Comparison of ENCODE assay signal across 23 mouse cellular contexts in genomic region chr12:85159592-85159991, GRCm38 (mm10). TPM values are rescaled to one million over a fixed set of nuclear protein-coding genes. Genes with fewer than 3 reads are reported as not detected.
DNase-seq lines count a peak whose midpoint lies in the region; ATAC-seq lines count a peak whose summit lies in the region.
"Had no signal": no experiment of that assay in that cellular context is flagged by ENCODE, and none has a peak within 500 bp of the region (broad histone marks: within the 10 kb centered on the region; RNA-seq: fewer than 3 reads in every experiment).

No protein-coding gene starts in this region.

- 0 out of 2 replicates have a peak, but pooled peaks have one; percentile 36 for ATAC-seq in heart, embryonic 12.5 days (ENCODE audit: insufficient number of reproducible peaks, low FRiP score)
- ATAC-seq in limb, embryonic 15.5 days (ENCODE audit: insufficient number of reproducible peaks, low FRiP score, low TSS enrichment, low read depth), result peak; percentile 77; the same call in 1 of the 2 replicates
- ATAC-seq in forebrain, embryonic 12.5 days (ENCODE audit: low FRiP score), result no peak
- no peak for ATAC-seq in midbrain, embryonic 13.5 days
- ATAC-seq: forebrain, postnatal 0 days; liver, postnatal 0 days had no signal

- 64% methylated on average over 5 of the region's 5 CpGs for WGBS in heart, embryonic 12.5 days
- 56% methylated on average over 5 of the region's 5 CpGs for WGBS in limb, embryonic 15.5 days
- 87% methylated on average over 5 of the region's 5 CpGs for WGBS in forebrain, embryonic 12.5 days
- 86% methylated on average over 5 of the region's 5 CpGs for WGBS in midbrain, embryonic 13.5 days

- 0 out of 2 replicates have a peak overlapping the region, but pooled peaks have one; percentile 15 for H3K27ac ChIP-seq in brown adipose tissue, adult 24 weeks (replicated peaks; ENCODE audit: low read depth, low read length)
- no peak overlapping the region for H3K27ac ChIP-seq in heart, embryonic 12.5 days (ENCODE audit: poor library complexity, severe bottlenecking)
- H3K27ac ChIP-seq in limb, embryonic 15.5 days, result no peak overlapping the region
- no peak overlapping the region for H3K27ac ChIP-seq in forebrain, embryonic 12.5 days
- no peak overlapping the region for H3K27ac ChIP-seq in midbrain, embryonic 13.5 days
- H3K27ac ChIP-seq: heart, embryonic 15.5 days; hindbrain, embryonic 14.5 days; kidney, postnatal 0 days had no signal

- H3K27me3 ChIP-seq in heart, embryonic 12.5 days (replicated peaks), result no peaks in the 10 kb centered on the region; the same call in 1 of the 2 replicates
- H3K27me3 ChIP-seq in limb, embryonic 15.5 days, result no peaks in the 10 kb centered on the region
- H3K27me3 ChIP-seq in forebrain, embryonic 12.5 days, result no peaks in the 10 kb centered on the region
- H3K27me3 ChIP-seq in midbrain, embryonic 13.5 days, result no peaks in the 10 kb centered on the region
- H3K27me3 ChIP-seq: heart, embryonic 15.5 days had no signal

- no peaks in the 10 kb centered on the region for H3K4me1 ChIP-seq in brown adipose tissue, adult 24 weeks (ENCODE audit: control insufficient read depth, insufficient read depth, insufficient read length, low read length)
- H3K4me1 ChIP-seq in heart, embryonic 12.5 days (replicated peaks), result peaks cover 7% of the 10 kb centered on the region; the same call in 1 of the 2 replicates
- H3K4me1 ChIP-seq in limb, embryonic 15.5 days, result peaks cover 9% of the 10 kb centered on the region; the same call in 1 of the 2 replicates
- H3K4me1 ChIP-seq in forebrain, embryonic 12.5 days, result no peaks in the 10 kb centered on the region
- no peaks in the 10 kb centered on the region for H3K4me1 ChIP-seq in midbrain, embryonic 13.5 days (replicated peaks)

- no peaks in the 10 kb centered on the region for H3K9me3 ChIP-seq in heart, embryonic 12.5 days (replicated peaks)
- no peaks in the 10 kb centered on the region for H3K9me3 ChIP-seq in limb, embryonic 15.5 days
- no peaks in the 10 kb centered on the region for H3K9me3 ChIP-seq in forebrain, embryonic 12.5 days
- H3K9me3 ChIP-seq in midbrain, embryonic 13.5 days, result no peaks in the 10 kb centered on the region
- H3K9me3 ChIP-seq: heart, embryonic 15.5 days had no signal

- peak; percentile 67 for DNase-seq in gastrocnemius, postnatal 25 days
- no peak for DNase-seq in gastrocnemius, postnatal 14 days
- DNase-seq: adrenal gland, postnatal 25 days; cerebellum, adult 18-20 months; cerebellum, postnatal 25 days; embryo, embryonic 11 days; forebrain, postnatal 0 days; liver, postnatal 0 days; lung, postnatal 10 days; midbrain, embryonic 14.5 days; thymus, adult 18-20 months; thymus, postnatal 4 days had no signal

- H3K4me2 ChIP-seq in heart, embryonic 12.5 days, result no peak overlapping the region
- no peak overlapping the region for H3K4me2 ChIP-seq in limb, embryonic 15.5 days
- H3K4me2 ChIP-seq in forebrain, embryonic 12.5 days, result no peak overlapping the region
- no peak overlapping the region for H3K4me2 ChIP-seq in midbrain, embryonic 13.5 days (replicated peaks)
- H3K4me2 ChIP-seq: heart, embryonic 15.5 days; hindbrain, embryonic 14.5 days had no signal

- no peaks in the 10 kb centered on the region for H3K36me3 ChIP-seq in heart, embryonic 12.5 days
- no peaks in the 10 kb centered on the region for H3K36me3 ChIP-seq in limb, embryonic 15.5 days
- no peaks in the 10 kb centered on the region for H3K36me3 ChIP-seq in forebrain, embryonic 12.5 days (replicated peaks)
- H3K36me3 ChIP-seq in midbrain, embryonic 13.5 days, result no peaks in the 10 kb centered on the region
- H3K36me3 ChIP-seq: heart, embryonic 15.5 days had no signal

- no peak overlapping the region for H3K9ac ChIP-seq in heart, embryonic 12.5 days
- H3K9ac ChIP-seq in limb, embryonic 15.5 days, result no peak overlapping the region
- no peak overlapping the region for H3K9ac ChIP-seq in forebrain, embryonic 12.5 days
- no peak overlapping the region for H3K9ac ChIP-seq in midbrain, embryonic 13.5 days (replicated peaks)
- H3K9ac ChIP-seq: forebrain, postnatal 0 days; heart, embryonic 15.5 days; hindbrain, embryonic 14.5 days; liver, postnatal 0 days had no signal

- intact Hi-C loops in gastrocnemius, postnatal 14 days (cut with DNase I; ENCODE audit: low total_unique reads), result no loop called here

- no peak overlapping the region for H3K4me3 ChIP-seq in brown adipose tissue, adult 24 weeks (ENCODE audit: insufficient read depth, low read depth, low read length)
- H3K4me3 ChIP-seq in heart, embryonic 12.5 days, result no peak overlapping the region
- no peak overlapping the region for H3K4me3 ChIP-seq in limb, embryonic 15.5 days
- H3K4me3 ChIP-seq in forebrain, embryonic 12.5 days (replicated peaks), result no peak overlapping the region
- no peak overlapping the region for H3K4me3 ChIP-seq in midbrain, embryonic 13.5 days (replicated peaks)
- H3K4me3 ChIP-seq: heart, embryonic 15.5 days had no signal

RNA-seq across cellular contexts. Expression of gene Rps6kl1, which starts 8.5 kb away (rescaled TPM):
- 1 to 10 TPM in 1 of 2 experiments, under 1 TPM in 1; 0.95 to 1.1 TPM for total RNA-seq in gastrocnemius, postnatal 25 days (2021)
- total RNA-seq in gastrocnemius, postnatal 14 days (2021), result under 1 TPM; 0.51 to 0.89 TPM
- polyA plus RNA-seq in brown adipose tissue, adult 24 weeks (2012; ENCODE audit: insufficient read depth, insufficient read length, missing spikeins), result 0.36 TPM in 1 of 2 replicates, not detected in the other
- polyA plus RNA-seq in heart, embryonic 12.5 days (2016; fragmentation: Nextera tagmentation; extraction: Ambion mirVana), result 1.2 and 1.6 TPM in 2 replicates
- polyA plus RNA-seq in limb, embryonic 15.5 days (2015; fragmentation: Nextera tagmentation; extraction: Ambion mirVana), result 0.53 and 0.88 TPM in 2 replicates
- polyA plus RNA-seq in forebrain, embryonic 12.5 days (2016; fragmentation: Nextera tagmentation; extraction: Ambion mirVana), result 5.8 and 6.1 TPM in 2 replicates
- polyA plus RNA-seq in midbrain, embryonic 13.5 days (2015; fragmentation: Nextera tagmentation; extraction: Ambion mirVana), result 15.6 and 16.6 TPM in 2 replicates
- total RNA-seq: megakaryocyte progenitor cell, adult 5-6 weeks had no signal

RNA-seq across cellular contexts. Expression of gene Pgf, which starts 18.0 kb away (rescaled TPM):
- 1 to 10 TPM; 1.3 to 1.8 TPM for total RNA-seq in gastrocnemius, postnatal 25 days (2021)
- 1 to 10 TPM; 2.2 to 2.3 TPM for total RNA-seq in gastrocnemius, postnatal 14 days (2021)
- polyA plus RNA-seq in brown adipose tissue, adult 24 weeks (2012; ENCODE audit: insufficient read depth, insufficient read length, missing spikeins), result not detected in 2 replicates
- polyA plus RNA-seq in heart, embryonic 12.5 days (2016; fragmentation: Nextera tagmentation; extraction: Ambion mirVana), result 8.3 TPM in 2 replicates
- polyA plus RNA-seq in limb, embryonic 15.5 days (2015; fragmentation: Nextera tagmentation; extraction: Ambion mirVana), result 15.5 and 18.4 TPM in 2 replicates
- polyA plus RNA-seq in forebrain, embryonic 12.5 days (2016; fragmentation: Nextera tagmentation; extraction: Ambion mirVana), result 6.3 and 7.5 TPM in 2 replicates
- 5.7 and 6.3 TPM in 2 replicates for polyA plus RNA-seq in midbrain, embryonic 13.5 days (2015; fragmentation: Nextera tagmentation; extraction: Ambion mirVana)
- total RNA-seq: liver, adult 2 months; megakaryocyte progenitor cell, adult 5-6 weeks; MEL had no signal
- polyA plus RNA-seq: liver, adult 2 months had no signal

RNA-seq across cellular contexts. Expression of gene Dlst, which starts 49.0 kb away (rescaled TPM):
- total RNA-seq in gastrocnemius, postnatal 25 days (2021), result 100 to 1,000 TPM; 326 to 330 TPM
- total RNA-seq in gastrocnemius, postnatal 14 days (2021), result 100 to 1,000 TPM; 291 to 372 TPM
- 822 and 856 TPM in 2 replicates for polyA plus RNA-seq in brown adipose tissue, adult 24 weeks (2012; ENCODE audit: insufficient read depth, insufficient read length, missing spikeins)
- 197 and 203 TPM in 2 replicates for polyA plus RNA-seq in heart, embryonic 12.5 days (2016; fragmentation: Nextera tagmentation; extraction: Ambion mirVana)
- 96.0 and 108 TPM in 2 replicates for polyA plus RNA-seq in limb, embryonic 15.5 days (2015; fragmentation: Nextera tagmentation; extraction: Ambion mirVana)
- polyA plus RNA-seq in forebrain, embryonic 12.5 days (2016; fragmentation: Nextera tagmentation; extraction: Ambion mirVana), result 104 and 109 TPM in 2 replicates
- 98.6 and 104 TPM in 2 replicates for polyA plus RNA-seq in midbrain, embryonic 13.5 days (2015; fragmentation: Nextera tagmentation; extraction: Ambion mirVana)

RNA-seq across cellular contexts. Expression of gene Prox2, which starts 49.0 kb away (rescaled TPM):
- total RNA-seq in gastrocnemius, postnatal 25 days (2021), result 1 to 10 TPM; 2.2 to 2.3 TPM
- 1 to 10 TPM; 2.1 to 2.2 TPM for total RNA-seq in gastrocnemius, postnatal 14 days (2021)
- 1.6 and 8.0 TPM in 2 replicates for polyA plus RNA-seq in brown adipose tissue, adult 24 weeks (2012; ENCODE audit: insufficient read depth, insufficient read length, missing spikeins)
- polyA plus RNA-seq in heart, embryonic 12.5 days (2016; fragmentation: Nextera tagmentation; extraction: Ambion mirVana), result 1.1 and 2.8 TPM in 2 replicates
- polyA plus RNA-seq in limb, embryonic 15.5 days (2015; fragmentation: Nextera tagmentation; extraction: Ambion mirVana), result 3.6 and 3.9 TPM in 2 replicates
- polyA plus RNA-seq in forebrain, embryonic 12.5 days (2016; fragmentation: Nextera tagmentation; extraction: Ambion mirVana), result 3.1 and 4.3 TPM in 2 replicates
- 1.8 and 2.8 TPM in 2 replicates for polyA plus RNA-seq in midbrain, embryonic 13.5 days (2015; fragmentation: Nextera tagmentation; extraction: Ambion mirVana)

RNA-seq across cellular contexts. Expression of gene Eif2b2, which starts 59.7 kb away (rescaled TPM):
- 10 to 100 TPM; 47.1 to 54.2 TPM for total RNA-seq in gastrocnemius, postnatal 25 days (2021)
- 10 to 100 TPM; 75.6 to 77.1 TPM for total RNA-seq in gastrocnemius, postnatal 14 days (2021)
- 14.8 and 25.4 TPM in 2 replicates for polyA plus RNA-seq in brown adipose tissue, adult 24 weeks (2012; ENCODE audit: insufficient read depth, insufficient read length, missing spikeins)
- 49.0 and 51.3 TPM in 2 replicates for polyA plus RNA-seq in heart, embryonic 12.5 days (2016; fragmentation: Nextera tagmentation; extraction: Ambion mirVana)
- 79.4 and 83.8 TPM in 2 replicates for polyA plus RNA-seq in limb, embryonic 15.5 days (2015; fragmentation: Nextera tagmentation; extraction: Ambion mirVana)
- polyA plus RNA-seq in forebrain, embryonic 12.5 days (2016; fragmentation: Nextera tagmentation; extraction: Ambion mirVana), result 94.6 and 98.3 TPM in 2 replicates
- 90.4 and 97.3 TPM in 2 replicates for polyA plus RNA-seq in midbrain, embryonic 13.5 days (2015; fragmentation: Nextera tagmentation; extraction: Ambion mirVana)

Comparison
In these comparisons a context has a peak if more than half of its experiments do, and no peak if none do; other contexts are left out.
1. ATAC-seq: peak in heart, embryonic 12.5 days (single experiment) and limb, embryonic 15.5 days (single experiment); none in forebrain, embryonic 12.5 days (single experiment) and midbrain, embryonic 13.5 days (single experiment).